Mouse (Mus musculus): ENCODE data around the gene Flt3. TPM values are rescaled to one million over a fixed set of nuclear protein-coding genes. Genes with fewer than 3 reads are reported as not detected.

Flt3 gene
- 8.1 TPM in 2 replicates for total RNA-seq (2015)
- total RNA-seq (2017), result 14.1 and 16.2 TPM in 2 replicates

DNA sequence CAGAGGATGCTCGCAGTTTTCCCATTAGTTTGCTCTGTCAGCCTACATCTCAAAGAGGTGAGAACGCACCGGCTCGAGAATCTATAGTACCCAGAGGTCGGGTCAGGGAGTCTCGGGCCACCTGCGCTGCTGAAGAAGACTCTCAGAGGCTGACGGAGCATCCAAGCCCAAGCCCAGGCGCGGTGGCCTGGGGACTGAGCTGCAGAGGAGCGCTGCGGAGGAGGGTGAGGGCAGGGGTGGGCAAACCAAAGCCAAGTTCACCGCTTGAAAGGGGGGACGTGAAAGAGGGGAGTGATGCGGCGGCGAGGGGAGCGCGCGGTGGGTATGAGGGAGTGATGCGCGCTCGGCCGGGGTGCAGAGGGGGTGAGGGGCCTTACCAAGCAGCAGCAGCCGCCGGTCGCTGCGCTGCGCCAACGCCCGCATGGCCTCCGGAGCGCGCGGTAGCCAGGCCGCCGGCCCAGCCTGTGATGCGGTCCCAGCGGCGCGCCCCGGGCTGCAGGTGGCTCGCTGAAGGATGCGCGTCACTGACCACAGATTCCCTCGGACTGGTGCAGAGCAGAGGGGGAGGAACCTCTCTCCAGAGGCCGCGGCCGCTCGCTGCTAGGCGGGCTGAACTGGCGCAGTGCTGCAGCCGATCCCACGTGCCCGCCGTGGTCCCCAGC lies at the start of gene Flt3:
Gene Flt3 (minus strand): TSS at position 647 of the 662 bp plus-strand sequence.
- peak; percentile 96 for ATAC-seq (ENCODE audit: poor library complexity, severe bottlenecking)

- peak; percentile 18; the same call in 1 of the 2 replicates for ATAC-seq (ENCODE audit: poor library complexity, severe bottlenecking)
Measured at GRCm38 (mm10) chr5:147448933-147449332, 48.6 kb upstream of the Flt3 start.

GRCm38 (mm10) chr5:147448526-147448925 lies 48.2 kb upstream of the Flt3 start:
- ATAC-seq (ENCODE audit: poor library complexity, severe bottlenecking), result peak; percentile 28; the same call in 1 of the 2 replicates

- ATAC-seq (ENCODE audit: poor library complexity, severe bottlenecking), result no peak
Measured at GRCm38 (mm10) chr5:147445252-147445651, 45.0 kb upstream of the Flt3 start.

DNA sequence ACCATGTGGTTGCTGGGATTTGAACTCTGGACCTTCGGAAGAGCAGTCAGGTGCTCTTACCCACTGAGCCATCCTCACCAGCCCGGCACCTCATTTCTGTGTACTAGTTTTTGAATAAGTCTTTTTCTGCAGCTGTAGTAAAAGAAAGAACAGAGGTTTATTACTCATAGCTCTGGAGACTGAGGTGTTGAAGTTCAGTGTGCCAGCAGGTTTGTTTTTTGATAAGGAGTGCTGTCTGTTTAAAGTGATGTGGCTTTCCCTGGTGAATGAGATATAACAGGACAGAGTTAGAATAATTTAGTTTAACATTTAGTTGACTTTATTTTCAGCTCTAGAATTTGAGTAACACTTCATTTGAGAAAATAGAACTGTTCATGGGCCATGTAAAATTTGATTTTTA lies 44.5 kb upstream of the Flt3 start:
- no peak for ATAC-seq (ENCODE audit: poor library complexity, severe bottlenecking)

DNA sequence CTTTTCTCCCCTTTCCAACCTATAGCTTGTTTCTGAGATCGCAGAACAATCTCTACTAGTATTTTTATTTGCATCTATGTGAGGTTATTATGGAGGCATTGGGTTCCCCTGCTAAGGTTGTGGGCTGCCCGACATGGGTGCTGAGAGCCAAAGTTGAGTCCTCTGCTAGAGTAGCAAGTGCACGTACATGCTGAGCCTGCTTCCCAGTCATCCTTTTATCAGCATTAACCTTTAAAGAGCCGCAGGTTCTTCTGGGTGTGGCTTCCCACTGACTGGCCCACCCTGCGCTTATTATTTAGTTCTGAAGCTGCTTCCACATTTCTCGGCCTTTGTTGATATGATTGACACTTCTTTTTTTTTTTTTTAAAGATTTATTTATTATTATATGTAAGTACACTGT lies 44.0 kb upstream of the Flt3 start:
- ATAC-seq (ENCODE audit: poor library complexity, severe bottlenecking), result no peak

GRCm38 (mm10) chr5:147442741-147443140 lies 42.5 kb upstream of the Flt3 start:
- no peak for ATAC-seq (ENCODE audit: poor library complexity, severe bottlenecking)

GRCm38 (mm10) chr5:147441979-147442378 lies 41.7 kb upstream of the Flt3 start:
- ATAC-seq (ENCODE audit: poor library complexity, severe bottlenecking), result no peak

GRCm38 (mm10) chr5:147440996-147441507 lies 40.8 kb upstream of the Flt3 start:
- no peak for ATAC-seq (ENCODE audit: poor library complexity, severe bottlenecking)

- ATAC-seq (ENCODE audit: poor library complexity, severe bottlenecking), result no peak
Measured at GRCm38 (mm10) chr5:147436491-147436890, 36.2 kb upstream of the Flt3 start.

DNA sequence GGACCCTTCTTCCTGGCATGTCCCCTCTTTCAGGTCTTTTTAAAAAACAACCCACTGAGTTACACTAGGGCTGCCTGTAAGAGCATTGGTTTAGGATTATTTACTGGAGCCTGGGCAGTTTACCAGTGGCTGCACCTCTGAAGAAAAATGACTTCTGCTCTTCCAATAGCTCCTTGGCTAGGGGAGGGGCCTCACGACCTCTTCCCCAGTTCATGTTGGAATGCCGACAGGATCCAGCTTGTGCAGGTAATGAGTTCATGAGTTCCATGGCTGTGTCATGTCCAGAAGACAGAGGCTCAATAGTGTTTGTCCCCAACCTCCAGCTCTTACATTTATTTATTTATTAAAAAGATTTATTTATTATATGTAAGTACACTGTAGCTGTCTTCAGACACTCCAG lies 35.5 kb upstream of the Flt3 start:
- no peak for ATAC-seq (ENCODE audit: poor library complexity, severe bottlenecking)

GRCm38 (mm10) chr5:147435224-147435623 lies 34.9 kb upstream of the Flt3 start:
- peak; percentile 21 for ATAC-seq (ENCODE audit: poor library complexity, severe bottlenecking)

DNA sequence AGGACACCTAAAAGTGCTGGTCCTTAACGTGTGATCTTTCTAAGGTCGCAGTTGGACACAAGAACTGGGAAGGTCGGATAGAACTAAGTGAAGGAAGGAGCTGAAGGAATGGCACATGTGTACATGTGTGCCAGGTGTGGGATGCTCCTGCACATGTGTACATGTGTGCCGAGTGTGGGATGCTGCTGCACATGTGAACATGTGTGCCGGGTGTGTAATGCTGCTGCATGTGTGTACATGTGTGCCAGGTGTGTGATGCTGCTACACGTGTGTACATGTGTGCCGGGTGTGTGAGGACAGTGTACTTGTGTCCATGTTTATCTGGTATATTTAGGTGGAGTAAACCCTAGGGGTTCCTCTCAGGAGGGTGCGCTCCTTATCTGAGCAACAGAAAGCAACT lies 32.6 kb upstream of the Flt3 start:
- ATAC-seq (ENCODE audit: poor library complexity, severe bottlenecking), result no peak

GRCm38 (mm10) chr5:147430936-147431839 lies 30.9 kb upstream of the Flt3 start:
- peak; percentile 62 for ATAC-seq (ENCODE audit: poor library complexity, severe bottlenecking)

GRCm38 (mm10) chr5:147430361-147430935 lies 30.2 kb upstream of the Flt3 start:
- ATAC-seq (ENCODE audit: poor library complexity, severe bottlenecking), result no peak

DNA sequence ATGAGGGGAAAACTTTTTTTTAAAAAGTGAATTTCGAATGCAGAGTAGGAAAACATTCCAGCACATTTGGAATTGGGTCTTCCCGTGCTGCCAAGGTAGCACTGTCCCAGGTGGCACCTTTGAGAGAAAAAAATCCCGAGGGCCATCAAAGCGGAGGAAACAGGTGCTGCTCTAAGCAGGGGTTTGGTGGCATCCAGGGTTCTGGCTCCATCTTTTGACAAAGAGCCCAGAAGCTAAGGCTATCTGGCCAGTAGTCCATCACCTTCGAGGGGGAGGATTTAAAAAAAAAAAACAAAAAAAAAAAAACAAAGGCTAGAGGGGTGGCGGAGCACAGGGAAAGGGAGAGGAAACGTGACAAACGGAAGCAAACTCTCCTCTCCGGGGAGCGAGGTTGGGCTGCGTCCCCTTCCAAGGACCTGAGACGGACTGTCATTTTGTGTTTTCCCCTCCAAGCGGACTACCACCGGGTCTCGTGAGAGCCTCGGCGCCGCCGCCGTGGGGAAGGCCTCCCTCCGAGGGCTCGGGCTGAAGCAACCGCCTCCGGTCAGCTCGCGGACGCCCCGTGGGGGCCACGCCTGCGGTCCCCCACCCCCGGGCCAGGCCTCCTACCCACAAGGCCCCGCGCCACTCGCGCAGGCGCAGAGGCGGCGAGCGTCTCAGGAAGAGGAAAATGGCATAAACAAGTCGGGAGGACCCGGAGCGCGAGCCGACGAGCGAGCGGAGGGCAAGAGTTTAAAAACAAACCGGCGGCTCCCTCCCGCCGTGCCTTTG lies 29.4 kb upstream of the Flt3 start, which contains the start of gene Pan3:
Gene Pan3 (plus strand): TSS at position 627 of the 771 bp plus-strand sequence.
- ATAC-seq (ENCODE audit: poor library complexity, severe bottlenecking), result peak; percentile 83

DNA sequence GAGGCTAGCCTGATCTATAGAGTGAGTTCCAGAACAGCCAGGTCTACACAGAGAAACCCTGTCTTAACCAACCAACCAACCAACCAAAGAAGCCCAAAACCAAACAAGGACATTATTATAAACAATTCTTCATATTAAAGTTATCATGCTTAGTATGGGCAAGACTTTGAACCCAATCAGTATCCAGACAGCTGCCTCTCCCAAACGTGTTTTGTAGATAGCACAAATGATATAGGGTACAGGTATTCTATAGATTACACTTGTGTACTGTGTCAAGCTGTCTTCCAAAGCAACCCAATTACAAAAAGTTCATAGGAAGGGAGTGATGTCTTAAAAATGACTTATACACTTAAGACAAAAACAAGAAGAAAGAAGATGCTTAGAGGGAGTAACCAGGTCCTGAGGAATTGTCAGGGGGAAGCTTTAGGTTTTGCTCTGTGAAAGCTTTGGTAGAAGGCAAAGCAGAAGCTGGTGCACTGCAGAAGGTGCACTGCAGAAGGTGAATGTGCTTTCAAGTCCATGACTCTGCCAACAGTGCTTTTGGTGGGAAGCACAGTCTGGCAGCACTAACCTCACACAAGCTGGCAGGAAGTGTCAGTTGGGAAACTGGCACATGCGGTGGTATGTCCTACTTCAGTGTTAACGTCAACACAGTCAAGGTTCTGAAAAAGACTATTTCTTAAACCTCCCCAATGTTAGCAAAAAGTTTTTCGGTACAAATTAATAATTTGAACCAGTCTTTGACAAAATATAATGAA lies 25.9 kb upstream of the Flt3 start:
- peak; percentile 10; the same call in 1 of the 2 replicates for ATAC-seq (ENCODE audit: poor library complexity, severe bottlenecking)

DNA sequence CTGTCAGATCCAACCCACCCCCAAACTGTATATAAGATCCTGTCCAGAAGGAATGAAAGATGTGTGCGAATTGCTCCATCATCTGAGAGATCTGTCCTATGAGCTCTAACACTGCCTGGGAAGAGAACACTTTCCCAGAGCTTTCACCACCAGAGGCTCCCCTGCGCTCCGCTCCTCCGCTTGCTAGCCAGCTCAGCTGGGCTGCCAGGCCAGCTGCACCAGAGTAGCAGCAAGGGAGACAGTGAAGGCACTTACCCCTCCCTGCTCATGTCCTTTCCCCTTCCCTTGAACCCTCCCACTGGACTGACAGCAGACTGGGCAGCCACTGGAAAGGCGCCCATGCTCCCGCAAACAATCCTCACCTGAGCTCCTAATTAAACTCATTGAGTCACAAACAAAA lies 23.3 kb upstream of the Flt3 start:
- no peak for ATAC-seq (ENCODE audit: poor library complexity, severe bottlenecking)

DNA sequence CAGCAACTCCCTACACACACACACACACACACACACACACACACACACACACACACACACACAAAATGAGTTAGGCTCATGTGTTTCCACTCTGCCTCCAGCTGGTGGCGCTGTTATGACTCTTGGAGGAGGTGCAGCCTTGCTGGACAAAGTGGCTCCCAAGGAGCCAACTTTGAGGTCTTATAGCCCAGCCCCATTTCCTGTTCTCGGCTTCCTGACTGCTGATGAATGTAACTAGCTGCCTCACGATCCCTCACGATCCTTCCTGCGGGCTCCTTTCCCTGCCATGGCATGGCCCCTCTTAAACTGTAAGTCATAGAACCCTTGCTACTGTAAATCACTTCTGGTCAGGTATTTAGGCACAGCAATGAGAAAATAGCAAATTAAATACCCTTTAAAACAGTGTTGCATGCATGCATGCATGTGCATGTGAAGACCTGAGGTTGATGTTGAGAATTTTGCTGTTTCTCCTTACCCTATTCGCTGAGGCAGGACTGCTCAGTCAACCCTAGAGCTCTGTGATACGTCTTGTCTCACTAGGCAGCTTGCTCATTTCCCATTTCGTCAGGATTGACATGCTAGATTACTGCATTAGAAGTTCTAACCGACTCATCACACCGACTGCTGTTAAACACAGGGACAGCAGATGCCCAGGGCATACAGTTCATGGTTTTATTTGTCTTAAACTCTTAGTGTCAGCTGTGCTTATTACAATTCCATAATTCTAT lies 18.3 kb upstream of the Flt3 start:
- ATAC-seq (ENCODE audit: poor library complexity, severe bottlenecking), result peak; percentile 95

All from megakaryocyte, adult 5-6 weeks (primary cell).